Mouse (Mus musculus) heart, embryonic 16.5 days (tissue): ENCODE data around the gene Nup133. TPM values are rescaled to one million over a fixed set of nuclear protein-coding genes. Genes with fewer than 3 reads are reported as not detected.

ENCODE experiments used
- ATAC-seq: fragments of 200-750 bp; cut with Nextera tagmentation; replicated peaks from 2 replicates; pipeline ENCODE4 v1.8.0; 2017; ENCODE audit warnings: moderate number of reproducible peaks; ENCODE audit not compliant: insufficient read depth, low FRiP score; ENCODE audit errors: extremely low read depth
- H3K27ac ChIP-seq: fragments of 300-500 bp; sonication (generic); 2 replicates; pipeline ENCODE4 v1.5.1; 2014; ENCODE audit warnings: mild to moderate bottlenecking, low read length, control low read depth, moderate library complexity
- H3K27me3 ChIP-seq: fragments of 300-500 bp; sonication (generic); 2 replicates; pipeline ENCODE4 v1.6.1; 2014; ENCODE audit warnings: low read length, mixed read lengths; ENCODE audit not compliant: control insufficient read depth, insufficient read depth
- H3K36me3 ChIP-seq: fragments of 300-500 bp; sonication (generic); 2 replicates; pipeline ENCODE4 v1.6.1; 2014; ENCODE audit not compliant: control insufficient read depth, insufficient read depth
- H3K4me1 ChIP-seq: fragments of 300-500 bp; sonication (generic); 2 replicates; pipeline ENCODE4 v1.6.1; 2014; ENCODE audit warnings: low read length, mixed read lengths; ENCODE audit not compliant: control insufficient read depth, insufficient read depth
- H3K4me2 ChIP-seq: fragments of 300-500 bp; sonication (generic); 2 replicates; pipeline ENCODE4 v1.6.1; 2014; ENCODE audit warnings: low read depth, mild to moderate bottlenecking, control low read depth, low read length
- H3K4me3 ChIP-seq: fragments of 300-500 bp; sonication (generic); 2 replicates; pipeline ENCODE4 v1.5.1; 2014; ENCODE audit warnings: mild to moderate bottlenecking, control low read depth, low read length
- H3K9ac ChIP-seq: fragments of 300-500 bp; sonication (generic); 2 replicates; pipeline ENCODE4 v1.6.1; 2014; ENCODE audit warnings: low read length, control low read depth
- H3K9me3 ChIP-seq: fragments of 300-500 bp; sonication (generic); replicated peaks from 2 replicates; pipeline ENCODE4 v1.6.1; 2016; ENCODE audit warnings: low read length; ENCODE audit not compliant: control insufficient read depth
- WGBS: fragments of 180-500 bp; shearing (Covaris S2); extraction: QIAGEN DNeasy Blood & Tissue Kit; methylation state at CpG from one replicate; pipeline ENCODE4 v1.1.7; 2014; 5-methylcytosine and 5-hydroxymethylcytosine counted together
- polyA plus RNA-seq: library from polyadenylated mRNA; unstranded; fragments of >200 nt; fragmentation: Nextera tagmentation; extraction: Ambion mirVana; gene quantifications from 2 replicates; pipeline ENCODE4 v1.2.1, GENCODE M21; 2015

Gene Nup133
- polyA plus RNA-seq: 20.3 and 21.6 TPM in 2 replicates

GRCm38 (mm10) chr8:123948942-123949685, at the start of gene Nup133:
Nup133 (minus strand) TSS chr8:123949265.
- peaks cover 11% of the 10 kb centered on the region for H3K4me1 ChIP-seq

GRCm38 (mm10) chr8:123993997-123994396, 44.9 kb upstream of the Nup133 start:
- Histone ChIP-seq H3K9me3 (no peaks in the 10 kb centered on the region), H3K9ac (no peak overlapping the region), H3K4me3 (no peak overlapping the region), H3K4me1 (peaks cover 7% of the 10 kb centered on the region), H3K27ac (no peak overlapping the region), H3K4me2 (no peak overlapping the region), H3K36me3 (peaks cover 15% of the 10 kb centered on the region), H3K27me3 (no peaks in the 10 kb centered on the region)
- ATAC-seq: no peak
- WGBS: 89% methylated on average over 3 of the region's 3 CpGs

More at GRCm38 (mm10) chr8:123948942-123949685, at the start of gene Nup133:
- Histone ChIP-seq H3K27ac (peak within 1 kb of the TSS; percentile 91), H3K9me3 (no peaks in the 10 kb centered on the region), H3K27me3 (no peaks in the 10 kb centered on the region), H3K4me2 (peak within 1 kb of the TSS; percentile 85), H3K9ac (peak within 1 kb of the TSS; percentile 98), H3K36me3 (peaks cover 16% of the 10 kb centered on the region; the same call in 1 of the 2 replicates), H3K4me3 (peak within 1 kb of the TSS; percentile 100)
- under 1% methylated on average over 77 of the region's 77 CpGs for WGBS
- ATAC-seq: peak; percentile 81

DNA sequence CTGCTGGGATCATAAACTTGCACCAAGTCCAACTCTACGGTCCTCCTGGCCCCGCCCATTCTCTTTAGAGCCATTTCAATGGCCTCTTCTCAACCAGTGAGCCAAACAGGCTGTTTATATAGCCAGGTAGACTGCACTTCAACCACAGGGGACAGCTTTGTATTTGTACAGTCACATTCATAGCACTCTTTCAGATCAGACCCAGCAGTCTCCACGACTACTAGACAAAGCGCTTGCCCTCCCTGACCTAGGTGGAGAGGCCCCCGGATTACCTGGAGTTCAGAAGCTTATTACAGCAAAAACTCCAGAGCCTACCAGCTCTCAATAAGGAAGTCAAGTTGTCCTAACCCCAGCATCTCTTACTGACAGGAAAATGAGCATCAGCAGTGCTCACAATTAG, 44.5 kb upstream of the Nup133 start:
- ATAC-seq: no peak
- no peaks in the 10 kb centered on the region for H3K9me3 ChIP-seq
- no peak overlapping the region for H3K27ac ChIP-seq
- no peak overlapping the region for H3K4me2 ChIP-seq
- peaks cover 15% of the 10 kb centered on the region for H3K36me3 ChIP-seq
- H3K4me3 ChIP-seq: no peak overlapping the region
- 81% methylated on average over 5 of the region's 5 CpGs for WGBS
- H3K4me1 ChIP-seq: peaks cover 11% of the 10 kb centered on the region
- no peaks in the 10 kb centered on the region for H3K27me3 ChIP-seq
- H3K9ac ChIP-seq: no peak overlapping the region

DNA sequence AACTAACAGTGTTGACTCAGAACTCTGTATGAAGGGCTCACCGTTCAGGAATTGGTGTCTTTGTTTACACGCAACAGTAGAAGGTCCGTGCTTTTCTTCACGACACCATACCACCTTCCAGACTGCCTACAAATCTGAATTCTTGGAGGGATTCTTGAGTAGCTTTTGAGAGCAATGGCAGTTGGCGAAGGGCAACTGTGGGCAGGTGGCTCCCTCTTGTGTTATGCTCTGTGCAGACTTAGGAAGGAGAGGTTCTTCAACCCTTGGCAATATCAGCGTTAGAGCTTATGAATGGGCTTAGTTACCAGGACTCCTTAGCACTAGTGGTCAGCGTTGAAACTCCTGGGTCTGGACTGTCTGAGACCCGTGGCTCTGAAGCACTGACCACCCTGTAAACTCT, 43.5 kb upstream of the Nup133 start:
- Histone ChIP-seq H3K27ac (no peak overlapping the region), H3K4me3 (no peak overlapping the region), H3K27me3 (no peaks in the 10 kb centered on the region), H3K4me2 (no peak overlapping the region), H3K9ac (no peak overlapping the region), H3K4me1 (peaks cover 13% of the 10 kb centered on the region), H3K9me3 (no peaks in the 10 kb centered on the region), H3K36me3 (peaks cover 11% of the 10 kb centered on the region)
- 70% methylated on average over 8 of the region's 8 CpGs for WGBS
- ATAC-seq: no peak

DNA sequence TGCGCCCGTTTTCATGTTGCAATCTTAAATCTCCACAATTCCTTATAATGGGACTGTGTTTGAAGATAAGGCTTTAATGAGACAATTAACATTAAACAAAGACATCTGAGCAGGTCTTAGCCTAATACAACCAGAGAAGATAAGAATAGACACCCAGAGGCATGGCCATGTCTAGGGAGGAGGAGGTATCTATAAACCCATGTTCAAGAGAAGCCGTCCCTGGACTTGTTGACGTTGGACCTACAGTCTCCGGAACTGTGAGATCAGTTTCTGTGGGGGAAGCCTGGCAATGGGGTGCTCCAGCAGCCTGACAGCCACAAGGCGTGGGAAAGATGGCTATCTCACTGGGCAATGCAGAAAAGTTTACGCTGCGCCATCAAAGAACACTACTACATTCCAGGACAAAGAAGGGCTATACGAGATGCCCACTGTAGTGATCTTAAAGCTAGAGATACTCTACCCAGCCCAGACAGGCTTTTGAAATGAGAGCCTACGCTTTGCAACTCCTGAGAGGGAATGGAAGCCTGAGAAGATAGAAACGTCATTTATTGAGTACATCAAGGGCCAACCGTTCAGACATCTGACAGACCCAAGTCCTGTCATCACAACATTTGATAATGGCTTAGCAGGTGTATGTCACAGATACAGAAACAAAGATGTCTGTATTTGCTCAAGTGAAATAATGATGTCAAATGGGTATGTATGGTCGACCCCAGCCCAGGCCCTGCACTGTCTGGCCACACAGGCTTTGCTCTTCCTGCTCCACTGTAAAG, 41.4 kb upstream of the Nup133 start:
- no peak overlapping the region for H3K27ac ChIP-seq

GRCm38 (mm10) chr8:123989128-123989527, 40.1 kb upstream of the Nup133 start:
- Histone ChIP-seq H3K4me2 (peak overlapping the region; percentile 25; the same call in 1 of the 2 replicates), H3K27ac (peak overlapping the region; percentile 48; the same call in 1 of the 2 replicates), H3K4me1 (peaks cover 13% of the 10 kb centered on the region), H3K36me3 (no peaks in the 10 kb centered on the region), H3K27me3 (no peaks in the 10 kb centered on the region), H3K9me3 (no peaks in the 10 kb centered on the region), H3K9ac (0 out of 2 replicates have a peak overlapping the region, but pooled peaks have one; percentile 6), H3K4me3 (no peak overlapping the region)
- no peak for ATAC-seq
- WGBS: 25% methylated on average over 7 of the region's 7 CpGs

More for the DNA sequence above, 41.4 kb upstream of the Nup133 start:
- 50% methylated on average over 13 of the region's 13 CpGs for WGBS
- H3K9ac ChIP-seq: no peak overlapping the region
- H3K4me1 ChIP-seq: peaks cover 13% of the 10 kb centered on the region
- no peak for ATAC-seq
- H3K4me3 ChIP-seq: no peak overlapping the region
- H3K4me2 ChIP-seq: no peak overlapping the region
- H3K27me3 ChIP-seq: no peaks in the 10 kb centered on the region
- no peaks in the 10 kb centered on the region for H3K36me3 ChIP-seq
- H3K9me3 ChIP-seq: no peaks in the 10 kb centered on the region

GRCm38 (mm10) chr8:123988605-123989038, 39.6 kb upstream of the Nup133 start:
- no peak for ATAC-seq
- Histone ChIP-seq H3K9me3 (no peaks in the 10 kb centered on the region), H3K4me3 (no peak overlapping the region), H3K36me3 (no peaks in the 10 kb centered on the region), H3K4me1 (peaks cover 15% of the 10 kb centered on the region), H3K4me2 (peak overlapping the region; percentile 25; the same call in 1 of the 2 replicates), H3K27me3 (no peaks in the 10 kb centered on the region), H3K9ac (0 out of 2 replicates have a peak overlapping the region, but pooled peaks have one; percentile 6), H3K27ac (peak overlapping the region; percentile 48; the same call in 1 of the 2 replicates)
- WGBS: 21% methylated on average over 6 of the region's 6 CpGs

GRCm38 (mm10) chr8:123982826-123983400, 33.8 kb upstream of the Nup133 start, which contains the start of gene Abcb10:
Abcb10 (minus strand) TSS chr8:123983122.
- Histone ChIP-seq H3K27me3 (no peaks in the 10 kb centered on the region), H3K9me3 (no peaks in the 10 kb centered on the region), H3K4me3 (peak within 1 kb of the TSS; percentile 78), H3K36me3 (no peaks in the 10 kb centered on the region), H3K27ac (peak within 1 kb of the TSS; percentile 96), H3K9ac (peak within 1 kb of the TSS; percentile 88), H3K4me1 (peaks cover 35% of the 10 kb centered on the region), H3K4me2 (peak within 1 kb of the TSS; percentile 79)
- ATAC-seq: peak; percentile 95
- under 1% methylated on average over 27 of the region's 56 CpGs for WGBS
